Mouse (Mus musculus) layer of hippocampus, postnatal 25 days (tissue): Measurements from ENCODE around the gene Nfatc4. TPM values are rescaled to one million over a fixed set of nuclear protein-coding genes. Genes with fewer than 3 reads are reported as not detected.

Experiments
- DNase-seq, 2 experiments: peaks; one replicate each; pipeline ENCODE4 v3.0.0; 2022; ENCODE audit warnings: mixed read lengths in 2 of 2, low spot score in 1 of 2; ENCODE audit errors: extremely low spot score in 1 of 2
- total RNA-seq, 2 experiments: library from RNA; stranded (reverse); gene quantifications; 2 replicates each; pipeline ENCODE4 v1.2.3; 2021

Nfatc4 gene
- total RNA-seq, 2 experiments from 2014 or later, result 1.6 to 3.9 TPM

DNA sequence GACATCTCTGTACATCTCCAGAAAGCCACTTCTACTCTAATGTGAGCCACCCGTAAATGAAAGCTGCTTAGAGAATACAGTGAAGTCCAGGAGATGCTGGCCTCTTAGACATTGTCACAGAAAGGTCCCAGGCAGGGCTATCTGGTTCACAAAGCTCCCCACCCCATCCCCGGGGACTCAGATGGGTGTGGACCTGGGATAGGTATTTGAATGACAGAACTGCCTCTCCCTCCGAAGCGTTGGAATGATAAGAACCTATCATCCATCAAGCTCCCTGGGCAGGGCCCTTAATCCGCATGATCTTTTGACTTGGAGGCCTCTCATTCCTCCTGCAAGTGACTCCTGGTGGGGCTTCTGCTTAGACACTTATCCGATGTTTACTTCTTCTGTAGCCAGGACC, 27.9 kb downstream of the Nfatc4 start:
- DNase-seq, result no peak

DNA sequence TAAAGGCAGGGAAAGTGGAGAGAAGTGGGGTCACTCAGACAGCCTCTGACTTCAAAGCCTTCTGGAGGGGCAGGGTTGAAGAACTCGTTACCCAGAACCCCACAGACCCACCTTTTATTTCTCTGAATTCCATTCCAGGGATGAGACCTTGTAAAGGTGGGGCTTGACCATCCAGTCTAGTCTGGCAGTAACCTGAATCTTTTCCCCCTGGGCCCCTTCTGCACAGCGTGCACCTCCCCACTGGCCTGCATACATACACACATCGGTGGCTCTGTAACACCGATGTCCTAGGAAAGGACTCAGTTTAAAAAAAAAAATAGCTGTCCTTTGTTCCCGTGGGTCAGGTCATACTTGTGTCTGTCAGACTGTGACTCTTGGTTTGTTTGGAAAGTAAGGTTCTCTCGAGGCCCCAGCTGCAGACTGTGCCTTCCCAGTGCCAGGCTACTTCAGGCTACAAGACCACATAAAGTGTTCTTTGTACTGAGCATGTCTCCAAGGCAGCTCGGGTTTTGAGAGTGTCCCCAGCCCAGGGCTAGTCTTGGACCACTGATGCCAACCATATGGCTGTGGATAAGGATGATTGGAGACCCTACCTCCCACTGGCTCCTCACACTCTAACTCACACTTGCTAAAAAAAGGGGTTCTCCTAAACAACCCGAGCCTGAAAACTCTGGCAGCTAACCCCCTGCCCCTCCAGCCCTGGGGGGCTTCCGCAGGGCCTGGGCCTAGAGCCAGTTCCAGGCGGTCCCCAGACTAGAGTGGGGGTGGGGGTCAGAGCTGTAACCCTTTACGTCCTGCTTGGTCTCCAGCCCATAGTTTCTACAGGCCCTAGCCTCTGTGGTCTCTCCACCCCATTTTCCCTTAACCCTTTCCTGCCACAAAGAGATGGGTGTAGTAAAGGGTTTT, 30.0 kb downstream of the Nfatc4 start:
- DNase-seq, result no peak

DNA sequence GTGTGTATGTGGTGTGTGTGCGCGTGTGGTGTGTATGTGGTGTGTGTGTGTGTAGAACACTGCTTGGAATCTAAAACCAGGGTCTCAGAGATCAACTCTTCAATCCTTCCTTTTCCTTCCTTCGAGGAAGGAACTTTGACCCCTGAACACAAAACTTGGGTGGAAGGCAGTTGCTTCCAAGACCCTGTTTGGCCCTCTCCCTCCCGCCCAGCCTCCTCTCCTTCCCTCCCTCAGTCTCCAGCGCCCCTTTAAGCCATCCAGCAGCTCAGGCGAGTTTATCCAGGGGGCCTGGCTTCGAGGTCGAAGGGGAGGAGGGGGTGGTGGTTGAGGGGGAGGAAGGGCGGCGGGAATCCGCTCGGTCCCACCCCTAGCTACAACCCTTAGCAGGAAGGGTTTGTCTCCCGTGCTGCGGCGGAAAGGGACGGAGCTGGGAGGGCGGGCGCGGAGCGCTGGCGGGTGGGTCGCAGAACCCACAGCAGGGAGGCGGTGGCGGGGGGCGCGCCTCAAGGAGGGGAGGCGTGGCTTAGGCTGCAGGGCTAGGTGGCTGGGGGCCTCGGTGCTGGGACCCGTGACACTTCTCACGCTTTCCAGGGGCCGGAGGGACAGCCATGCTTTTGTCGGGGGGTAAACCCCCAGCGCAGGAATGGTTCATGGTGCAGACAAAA, 30.8 kb downstream of the Nfatc4 start, which contains the start of gene Nynrin:
TSS of gene Nynrin (plus strand) at position 390 of the 665 bp plus-strand sequence.
- peak in 1 of 2 experiments; percentile 36 for DNase-seq

DNA sequence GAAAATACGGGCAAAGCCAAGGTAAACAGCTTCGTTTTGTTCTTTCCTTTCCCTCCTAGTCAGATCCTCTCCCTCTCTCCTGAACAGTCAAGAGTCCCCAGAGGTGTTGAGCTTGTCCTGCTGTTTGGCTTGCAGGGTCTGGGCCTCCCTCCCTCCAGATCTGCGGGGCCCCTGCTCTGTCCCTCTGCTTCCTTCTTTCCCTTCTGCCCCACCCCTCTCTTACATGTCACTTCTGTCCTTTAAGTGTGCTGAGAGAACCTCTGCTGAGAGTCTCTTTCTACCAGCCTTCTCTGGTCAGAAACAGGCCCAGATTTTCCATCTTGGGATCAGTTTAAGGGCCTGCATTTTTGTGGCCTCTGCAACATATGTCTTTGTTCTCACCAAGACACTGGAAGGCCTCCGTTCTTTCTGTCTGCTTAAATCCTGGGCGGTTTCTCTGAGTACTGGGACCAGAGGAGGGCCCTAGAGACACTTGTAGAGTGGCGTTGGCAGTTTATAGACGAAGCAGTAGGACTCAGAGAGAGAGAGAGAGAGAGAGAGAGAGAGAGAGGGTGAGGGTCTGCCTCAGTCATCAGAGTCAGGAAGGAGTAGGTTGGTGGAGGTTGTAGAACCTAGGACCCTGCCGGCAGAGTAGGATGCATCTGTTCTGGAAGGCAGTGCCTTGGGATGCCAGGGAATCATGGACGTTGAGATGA, 31.6 kb downstream of the Nfatc4 start:
- no peak for DNase-seq

DNA sequence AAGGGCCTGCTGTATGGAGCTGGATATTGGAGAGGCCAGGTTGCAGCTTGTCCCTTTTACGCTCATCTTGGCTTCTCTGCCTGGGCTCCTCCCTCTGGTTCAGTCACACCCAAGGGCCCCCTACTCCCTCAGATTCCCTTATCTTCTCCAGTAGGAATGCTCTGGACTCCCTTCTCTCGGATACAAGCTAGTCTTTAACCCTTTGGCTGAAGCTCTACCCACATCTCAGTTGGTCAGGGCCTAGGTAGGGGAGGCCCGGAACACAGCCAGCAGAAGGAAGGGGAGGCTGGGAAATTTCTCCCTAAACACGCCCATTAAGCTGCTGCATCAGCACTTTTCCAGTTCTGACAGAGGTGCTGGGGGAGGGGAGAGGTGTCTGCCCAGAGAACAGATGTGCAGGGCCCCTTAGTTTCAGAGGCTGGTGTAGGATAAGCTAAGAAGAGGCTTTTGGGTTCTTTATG, 32.2 kb downstream of the Nfatc4 start:
- DNase-seq, result no peak

DNA sequence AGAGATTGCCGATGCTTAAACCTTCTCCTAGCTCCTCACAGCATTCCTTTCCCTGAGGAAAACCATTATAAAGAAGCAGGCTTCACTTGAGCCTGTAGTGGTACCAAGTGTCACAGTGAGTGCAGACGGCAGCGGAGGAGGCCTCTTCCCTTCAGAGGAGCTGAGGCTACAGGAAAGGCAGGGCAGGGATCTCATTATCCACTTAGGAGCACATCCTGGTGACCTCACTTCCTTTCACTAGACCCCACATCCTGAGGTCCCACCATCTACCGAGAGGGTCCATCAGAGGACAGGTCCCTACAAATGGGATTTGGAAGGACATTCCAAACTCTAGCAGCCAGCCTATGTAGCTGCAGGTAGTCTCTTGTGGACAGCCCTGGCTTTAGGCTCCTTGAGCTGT, 34.6 kb downstream of the Nfatc4 start:
- no peak for DNase-seq

DNA sequence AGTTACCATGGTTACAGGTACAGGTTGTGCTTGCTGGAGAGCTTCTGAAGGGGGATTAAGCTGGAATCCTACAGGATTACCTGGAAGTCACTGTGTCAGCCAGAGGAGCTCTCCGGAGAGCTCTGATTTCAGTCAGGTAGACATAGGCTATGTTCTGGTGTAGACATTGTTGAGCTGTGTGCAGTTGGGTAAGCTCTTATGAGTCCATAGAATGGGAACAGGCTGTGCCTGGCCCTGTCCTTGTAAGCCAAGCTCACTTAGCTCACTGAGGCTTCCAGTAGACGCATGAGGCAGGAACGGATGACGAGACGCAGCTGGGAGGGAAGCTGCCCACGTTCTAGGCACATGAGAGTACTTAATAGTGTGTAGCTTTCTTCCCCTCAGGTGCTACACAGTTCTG, 39.2 kb downstream of the Nfatc4 start:
- DNase-seq, result no peak

DNA sequence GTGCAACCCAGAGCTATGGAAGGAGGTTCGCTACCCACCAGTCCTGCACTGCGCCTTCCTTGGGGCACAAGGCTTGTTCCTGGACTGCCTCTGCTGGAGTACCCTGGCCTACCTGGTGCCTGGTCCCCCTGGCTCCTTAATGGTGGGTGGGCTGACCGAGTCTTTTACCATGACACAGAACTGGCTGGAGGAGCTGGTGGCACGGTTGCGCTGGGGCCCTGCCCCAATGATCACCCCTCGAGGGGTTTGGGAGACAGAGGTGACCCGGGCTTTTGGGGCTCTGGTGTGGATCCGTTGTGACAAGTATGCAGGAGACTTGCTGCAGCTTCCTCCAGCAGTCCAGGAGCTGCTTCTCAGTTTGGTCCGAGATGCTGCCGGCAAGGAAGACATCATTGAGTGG, 40.0 kb downstream of the Nfatc4 start:
- no peak for DNase-seq

DNA sequence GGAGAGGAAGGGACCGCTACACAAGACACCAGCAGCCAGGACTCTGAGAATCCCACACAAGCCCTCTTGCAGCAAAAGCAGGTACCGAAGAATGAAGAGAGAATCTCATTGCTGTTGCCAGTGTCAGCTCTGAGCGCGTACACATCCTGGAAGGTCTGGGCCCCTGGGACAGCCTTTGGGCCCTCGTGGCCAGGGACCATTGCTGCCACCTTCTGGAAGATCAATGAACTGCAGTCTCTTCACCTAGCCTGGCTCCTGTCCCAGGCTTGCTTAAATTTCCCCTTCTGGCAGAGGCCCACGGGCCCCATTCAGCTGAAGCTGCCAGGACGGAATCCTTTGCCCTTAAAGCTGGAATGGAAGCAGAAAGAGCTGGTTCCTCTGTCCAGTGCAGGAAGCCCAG, 40.8 kb downstream of the Nfatc4 start:
- peak; percentile 49 to 68 for DNase-seq

DNA sequence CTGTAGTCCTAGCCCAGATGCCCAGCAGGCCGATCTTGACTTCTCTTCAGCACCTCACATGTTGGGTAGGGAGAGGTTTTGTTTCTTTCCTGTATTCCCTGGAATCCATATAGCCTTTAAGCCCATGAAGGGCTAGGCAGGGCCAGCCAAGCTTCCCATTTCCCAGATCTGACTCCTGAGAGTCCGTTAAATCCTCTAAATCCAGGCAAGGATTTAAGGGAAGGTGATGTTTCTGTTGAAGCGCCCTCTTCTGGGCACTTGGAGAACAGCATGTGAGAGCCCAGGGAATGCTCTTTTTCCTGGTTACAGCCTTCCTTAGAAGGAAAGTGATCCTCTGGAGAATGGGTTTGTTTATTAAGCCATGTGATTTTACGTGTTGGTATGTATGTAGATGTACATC, 44.0 kb downstream of the Nfatc4 start:
- DNase-seq, result peak in 1 of 2 experiments; percentile 81

DNA sequence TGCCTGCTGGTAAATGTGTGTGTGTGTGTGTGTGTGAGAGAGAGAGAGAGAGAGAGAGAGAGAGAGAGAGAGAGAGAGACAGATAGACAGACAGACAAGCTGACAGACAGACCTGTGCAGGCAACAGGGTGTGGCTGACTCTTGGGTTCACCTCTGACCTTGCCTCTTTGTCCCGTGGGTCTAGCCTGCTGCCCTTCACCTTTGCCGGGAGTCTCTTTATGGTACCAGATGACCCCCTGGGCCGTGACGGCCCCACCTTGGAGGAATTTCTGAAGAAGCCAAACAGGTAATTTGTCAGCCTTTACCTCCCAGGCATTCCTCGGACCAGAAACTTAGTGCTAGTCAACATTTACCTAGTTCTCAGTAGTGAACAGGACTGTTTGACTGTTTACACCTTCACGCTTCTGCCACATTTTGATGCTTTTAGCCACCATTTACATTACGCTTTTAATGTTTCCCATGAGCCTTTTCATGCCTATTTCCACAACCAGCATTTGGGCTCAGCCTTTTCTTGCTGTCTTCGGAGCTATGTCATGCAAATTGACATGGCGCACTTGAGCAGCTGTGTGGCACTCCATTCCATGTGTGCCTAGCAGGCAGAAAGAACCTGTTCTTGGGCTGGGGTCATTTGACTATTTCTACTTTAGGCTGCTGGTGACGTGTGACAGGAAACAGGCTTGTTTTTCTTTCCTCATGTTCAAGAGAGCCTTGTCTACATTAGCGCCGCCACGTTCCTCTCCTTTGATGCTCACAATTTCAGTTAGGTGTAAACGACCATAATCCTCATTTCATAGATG, 45.5 kb downstream of the Nfatc4 start:
- DNase-seq, result no peak

DNA sequence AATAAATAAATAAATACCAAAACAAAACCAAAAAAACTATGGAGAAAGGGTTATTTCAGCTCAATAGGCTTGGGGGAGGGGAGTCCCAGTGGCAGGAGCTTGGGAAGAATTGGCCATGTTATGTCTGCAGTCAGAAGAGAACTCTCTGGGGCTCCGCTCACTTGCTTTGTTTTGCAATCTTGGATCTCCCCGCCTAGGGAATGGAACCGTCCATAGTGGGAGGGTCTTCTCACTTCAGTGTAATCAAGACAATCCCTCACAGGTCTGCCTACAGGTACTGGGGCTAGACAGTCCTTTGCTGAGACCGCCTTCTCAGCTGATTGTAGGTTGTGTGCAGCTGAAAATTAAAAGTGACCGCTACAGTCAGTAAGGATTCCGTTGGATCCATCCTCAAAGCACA, 46.6 kb downstream of the Nfatc4 start:
- no peak for DNase-seq

DNA sequence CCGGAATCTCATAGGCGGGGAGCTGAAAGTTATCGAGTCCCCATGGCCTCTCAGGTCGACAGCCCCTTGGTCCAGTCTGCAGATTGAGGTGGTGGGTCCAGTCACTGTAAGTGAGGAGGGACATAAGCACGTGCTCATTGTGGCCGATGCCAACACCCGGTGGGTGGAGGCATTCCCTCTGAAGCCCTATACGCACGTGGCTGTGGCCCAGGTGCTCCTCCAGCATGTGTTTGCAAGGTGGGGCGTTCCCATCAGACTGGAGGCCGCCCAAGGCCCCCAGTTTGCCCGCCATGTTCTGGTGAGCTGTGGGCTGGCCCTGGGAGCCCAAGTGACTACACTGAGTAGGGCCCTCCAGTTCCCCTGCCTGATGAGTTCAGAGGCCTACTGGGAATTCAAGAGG, 49.1 kb downstream of the Nfatc4 start:
- DNase-seq, result no peak

DNA sequence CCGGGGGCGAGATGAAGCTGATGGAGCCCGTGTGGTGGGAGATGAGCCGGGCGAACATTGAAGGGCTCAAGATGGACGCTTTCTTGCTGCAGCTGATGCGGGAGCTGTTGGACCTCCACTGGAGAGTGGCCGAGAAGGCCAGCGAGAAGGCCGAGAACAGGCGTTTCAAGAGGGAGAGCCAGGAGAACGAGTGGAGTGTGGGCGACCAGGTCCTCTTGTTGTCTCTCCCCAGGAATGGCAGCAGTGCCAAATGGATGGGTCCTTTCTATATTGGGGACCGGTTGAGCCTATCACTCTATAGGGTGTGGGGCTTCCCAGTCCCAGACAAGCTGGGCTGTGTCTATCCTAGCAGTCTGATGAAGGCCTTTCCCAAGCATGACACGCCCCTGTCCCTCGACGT, 49.6 kb downstream of the Nfatc4 start:
- DNase-seq, result no peak

DNA sequence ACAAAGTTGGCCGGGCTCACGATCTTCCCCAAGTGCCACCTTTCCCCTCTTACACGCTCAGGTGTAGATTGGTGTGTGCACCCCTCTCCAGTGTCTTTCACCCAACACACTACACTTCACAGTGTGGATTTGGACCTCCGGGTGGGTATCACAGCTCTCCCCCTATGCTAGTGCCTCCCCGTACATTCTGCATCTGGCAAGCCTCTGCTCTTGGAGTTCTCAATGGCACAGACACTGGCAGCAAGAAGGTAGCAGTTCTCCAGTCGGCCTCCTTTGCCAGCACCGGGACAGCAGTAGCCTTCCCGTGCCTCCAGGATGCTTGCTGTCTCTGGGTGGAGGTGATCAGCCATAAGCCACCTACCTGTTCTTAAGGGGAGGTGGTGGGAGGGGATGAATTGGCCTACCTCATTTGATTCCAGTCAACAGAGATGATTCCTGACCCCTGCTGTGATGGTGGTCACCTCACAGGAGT, 50.3 kb downstream of the Nfatc4 start:
- DNase-seq, result no peak

DNA sequence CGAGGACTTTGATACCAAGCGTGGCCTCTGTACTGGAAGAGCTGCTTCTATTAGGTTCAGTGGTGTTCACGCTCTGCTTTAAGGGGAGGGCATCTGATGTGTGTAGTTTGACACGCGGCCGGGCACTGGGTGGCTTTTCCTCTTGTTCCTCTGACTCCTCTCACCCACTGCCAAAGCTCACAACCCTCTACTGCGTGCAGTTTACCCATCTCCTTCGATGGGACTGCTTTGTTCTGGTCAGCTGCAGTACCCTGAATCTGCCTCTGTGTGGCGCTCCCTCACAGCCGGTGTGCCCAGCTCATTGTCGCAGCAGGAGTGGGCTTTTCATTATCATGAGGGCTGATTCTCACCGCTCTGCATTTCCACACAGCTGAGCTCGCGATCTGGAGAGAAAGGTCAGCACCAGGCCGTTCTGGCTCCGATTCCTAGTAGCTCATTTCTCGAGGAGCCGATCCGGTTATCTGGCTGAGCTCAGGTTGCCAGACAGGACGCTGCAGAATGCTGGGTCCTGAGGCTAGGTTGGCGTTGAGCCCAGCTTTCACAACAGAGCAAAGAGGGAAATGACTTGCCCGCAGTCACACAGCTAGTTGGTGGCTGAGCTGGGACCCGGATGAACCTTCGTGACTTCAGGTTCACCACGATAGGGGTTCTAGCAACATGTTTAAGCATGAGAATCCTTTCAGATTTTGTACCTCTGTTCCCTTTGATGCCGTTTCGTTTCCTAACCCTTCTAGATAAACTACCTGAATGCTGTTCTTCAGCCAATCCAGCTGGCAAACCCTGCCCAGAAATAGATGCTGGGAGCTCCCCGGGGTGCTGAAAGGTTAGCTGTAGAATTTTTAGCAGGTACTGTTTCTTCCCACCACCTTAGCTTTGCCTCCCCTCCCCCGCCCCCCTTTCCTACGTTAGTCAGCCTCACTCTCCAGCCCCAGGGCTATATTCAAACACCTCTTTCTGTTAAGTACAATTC, 51.1 kb downstream of the Nfatc4 start:
- DNase-seq, result peak; percentile 72 to 81

DNA sequence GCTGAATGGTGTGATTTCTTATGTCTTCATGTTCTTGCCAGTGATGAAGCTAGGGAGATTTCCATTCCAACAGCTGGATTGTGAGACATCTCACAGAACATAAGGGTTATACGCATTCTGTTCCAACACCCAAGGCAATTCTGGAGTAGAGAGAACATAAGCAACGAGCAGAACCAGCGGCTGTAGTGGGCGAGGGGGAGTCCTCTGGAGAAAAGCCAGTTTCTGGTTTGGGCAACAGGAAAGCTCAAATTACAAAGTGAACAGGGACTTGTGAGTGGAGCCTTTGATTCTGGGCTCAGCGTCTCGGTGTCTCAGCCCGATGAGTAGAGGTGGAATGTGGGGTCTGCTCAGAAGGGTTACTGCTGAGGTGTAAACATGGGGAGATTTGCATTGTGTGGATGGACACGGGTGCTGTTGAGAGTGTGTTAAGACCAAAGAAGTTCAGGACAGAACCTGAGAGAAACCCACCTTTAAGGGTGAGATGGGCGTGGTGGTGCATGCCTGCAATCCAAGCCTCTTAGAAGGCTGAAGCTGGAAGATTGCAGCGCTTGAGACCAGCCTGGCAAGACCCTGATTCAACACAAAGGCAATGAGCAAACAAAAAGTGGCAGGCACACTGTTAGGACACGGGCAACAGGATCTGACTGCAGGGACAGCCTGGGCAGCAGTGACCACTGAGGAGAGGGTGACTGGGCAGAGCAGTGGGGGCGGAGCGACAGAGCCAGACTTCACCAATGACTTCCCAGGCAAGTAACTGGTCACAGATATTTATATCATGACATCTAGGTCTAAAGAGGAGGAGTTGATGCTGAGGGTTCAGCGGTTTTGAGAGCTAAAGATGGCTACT, 54.7 kb downstream of the Nfatc4 start:
- DNase-seq, result no peak

DNA sequence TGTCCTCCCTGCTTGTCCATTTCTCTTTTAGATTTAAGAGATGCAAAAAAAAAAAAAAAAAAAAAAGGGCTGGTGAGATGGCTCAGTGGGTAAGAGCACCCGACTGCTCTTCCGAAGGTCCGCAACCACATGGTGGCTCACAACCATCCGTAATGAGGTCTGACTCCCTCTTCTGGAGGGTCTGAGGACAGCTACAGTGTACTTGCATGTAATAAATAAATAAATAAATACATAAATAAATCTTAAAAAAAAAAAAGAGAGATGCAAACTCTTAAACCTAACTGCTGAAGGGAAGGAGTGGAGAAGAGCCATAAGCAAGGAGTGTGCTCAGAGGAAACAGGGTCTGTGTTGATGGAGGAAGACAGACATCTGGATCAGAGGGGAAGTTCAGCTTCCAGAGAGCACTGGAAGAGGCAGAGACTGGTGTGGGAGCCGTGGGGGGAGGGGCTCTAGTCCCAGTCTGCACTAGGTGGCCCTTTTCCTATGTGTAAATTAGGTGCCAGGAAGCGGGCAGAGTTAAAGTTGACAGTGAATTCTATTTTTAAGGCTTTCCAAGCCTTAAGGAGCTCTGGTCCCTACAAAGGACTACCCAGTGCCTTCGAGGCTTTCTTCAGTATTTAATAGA, 55.5 kb downstream of the Nfatc4 start:
- DNase-seq, result no peak
